Comparison of ENCODE assay signal across 8 mouse cellular contexts in genomic region chr12:73545672-73546085, GRCm38 (mm10). TPM values are rescaled to one million over a fixed set of nuclear protein-coding genes. Genes with fewer than 3 reads are reported as not detected.
DNase-seq lines count a peak whose midpoint lies in the region; ATAC-seq and TF ChIP-seq lines count a peak whose summit lies in the region.

No protein-coding gene starts in this region.

- no peak for DNase-seq in G1E (ENCODE audit: low spot score)
- peak; percentile 23 to 53 for DNase-seq in heart, adult 18-20 months
- peak; percentile 64 for DNase-seq in liver, postnatal 0 days
- DNase-seq in frontal cortex, postnatal 25 days (ENCODE audit: low spot score in 2 of 2), result no peak
- no peak for DNase-seq in left cerebral cortex, adult 9 months (ENCODE audit: low spot score in 2 of 2)

- no peak for TF ChIP-seq EP300 in liver, postnatal 0 days (IDR thresholded peaks at IDR 0.05; ENCODE audit: low read depth)

- no peaks in the 10 kb centered on the region for H3K4me1 ChIP-seq in G1E (ENCODE audit: insufficient read depth, low read depth, low read length)
- H3K4me1 ChIP-seq in intestine, postnatal 0 days (replicated peaks; ENCODE audit: control insufficient read depth, insufficient read depth, low read length), result 0 out of 2 replicates have a peak, but pooled peaks cover 2% of the 10 kb centered on the region
- peaks cover 6% of the 10 kb centered on the region; the same call in 1 of the 2 replicates for H3K4me1 ChIP-seq in liver, postnatal 0 days (ENCODE audit: insufficient read depth)
- H3K4me1 ChIP-seq in neural tube, embryonic 14.5 days (ENCODE audit: control insufficient read depth, insufficient read depth, low read length), result no peaks in the 10 kb centered on the region

- WGBS in intestine, postnatal 0 days, result under 1% methylated on average over 55 of the region's 55 CpGs
- 1% methylated on average over 39 of the region's 55 CpGs for WGBS in liver, postnatal 0 days (ENCODE audit: insufficient replicate concordance)
- WGBS in neural tube, embryonic 14.5 days, result under 1% methylated on average over 55 of the region's 55 CpGs

- H3K4me3 ChIP-seq in G1E (ENCODE audit: low read depth, low read length), result peak overlapping the region; percentile 34; the same call in 1 of the 2 replicates
- H3K4me3 ChIP-seq in intestine, postnatal 0 days (ENCODE audit: low read depth, low read length), result peak overlapping the region; percentile 63
- H3K4me3 ChIP-seq in liver, postnatal 0 days (ENCODE audit: low read depth, low read length), result peak overlapping the region; percentile 55
- H3K4me3 ChIP-seq in neural tube, embryonic 14.5 days (ENCODE audit: low read depth, low read length), result peak overlapping the region; percentile 33

- peak overlapping the region; percentile 95 for H3K27ac ChIP-seq in intestine, postnatal 0 days (ENCODE audit: low read depth, low read length)
- H3K27ac ChIP-seq in liver, postnatal 0 days (ENCODE audit: low read depth), result peak overlapping the region; percentile 78
- no peak overlapping the region for H3K27ac ChIP-seq in neural tube, embryonic 14.5 days (ENCODE audit: low read depth, low read length)

- no peaks in the 10 kb centered on the region for H3K36me3 ChIP-seq in G1E (replicated peaks)
- H3K36me3 ChIP-seq in intestine, postnatal 0 days (ENCODE audit: control insufficient read depth, insufficient read depth), result no peaks in the 10 kb centered on the region
- H3K36me3 ChIP-seq in liver, postnatal 0 days (replicated peaks; ENCODE audit: insufficient read depth, low read length), result no peaks in the 10 kb centered on the region
- no peaks in the 10 kb centered on the region for H3K36me3 ChIP-seq in neural tube, embryonic 14.5 days (ENCODE audit: control insufficient read depth, insufficient read depth, low read length)

- TF ChIP-seq CTCF in G1E (IDR thresholded peaks at IDR 0.05; ENCODE audit: low read depth, low read length), result no peak
- TF ChIP-seq CTCF in intestine, postnatal 0 days (IDR thresholded peaks at IDR 0.05; ENCODE audit: low read depth), result peak; percentile 75
- TF ChIP-seq CTCF in liver, postnatal 0 days (IDR thresholded peaks at IDR 0.05; ENCODE audit: low read depth), result peak; percentile 53

- no peaks in the 10 kb centered on the region; the same call in 1 of the 2 replicates for H3K27me3 ChIP-seq in G1E (ENCODE audit: insufficient read depth, low read length)
- H3K27me3 ChIP-seq in intestine, postnatal 0 days (replicated peaks; ENCODE audit: control insufficient read depth, insufficient read depth, low read length), result peaks cover 18% of the 10 kb centered on the region; the same call in 1 of the 2 replicates
- peaks cover 50% of the 10 kb centered on the region for H3K27me3 ChIP-seq in liver, postnatal 0 days (ENCODE audit: insufficient read depth, low read length)
- H3K27me3 ChIP-seq in neural tube, embryonic 14.5 days (ENCODE audit: control insufficient read depth, insufficient read depth, low read length), result peaks cover 52% of the 10 kb centered on the region

- ATAC-seq in G1E (ENCODE audit: extremely low read depth, insufficient number of reproducible peaks, low FRiP score, poor library complexity, severe bottlenecking), result no peak
- peak; percentile 55 for ATAC-seq in common myeloid progenitor, adult 5-6 weeks (replicated peaks; ENCODE audit: low read depth, poor library complexity, severe bottlenecking)
- ATAC-seq in intestine, postnatal 0 days, result peak; percentile 50
- ATAC-seq in liver, postnatal 0 days, result peak; percentile 74
- ATAC-seq in neural tube, embryonic 14.5 days (ENCODE audit: low read depth), result peak; percentile 38; the same call in 1 of the 2 replicates

- peak overlapping the region; percentile 74 for H3K9ac ChIP-seq in intestine, postnatal 0 days (ENCODE audit: low read depth, low read length)
- peak overlapping the region; percentile 60 for H3K9ac ChIP-seq in liver, postnatal 0 days (replicated peaks)
- H3K9ac ChIP-seq in neural tube, embryonic 14.5 days (replicated peaks; ENCODE audit: low read depth, low read length), result no peak overlapping the region

- H3K4me2 ChIP-seq in intestine, postnatal 0 days (replicated peaks; ENCODE audit: low read depth), result peak overlapping the region; percentile 90
- H3K4me2 ChIP-seq in liver, postnatal 0 days (ENCODE audit: low read depth, low read length), result peak overlapping the region; percentile 73
- peak overlapping the region; percentile 38 for H3K4me2 ChIP-seq in neural tube, embryonic 14.5 days (ENCODE audit: low read depth, low read length)

- H3K9me3 ChIP-seq in G1E (replicated peaks), result peaks cover 19% of the 10 kb centered on the region
- H3K9me3 ChIP-seq in intestine, postnatal 0 days (ENCODE audit: control insufficient read depth), result no peaks in the 10 kb centered on the region
- no peaks in the 10 kb centered on the region for H3K9me3 ChIP-seq in liver, postnatal 0 days (ENCODE audit: low read length)
- no peaks in the 10 kb centered on the region for H3K9me3 ChIP-seq in neural tube, embryonic 14.5 days (ENCODE audit: control insufficient read depth, low read length)

RNA-seq across cellular contexts. Expression of gene Tmem30b, which starts 0.5 kb away (rescaled TPM):
- total RNA-seq in G1E (2014; fragmentation: Nextera tagmentation) (not detected in 2 replicates), G1E (2017) (0.22 TPM in 1 of 2 replicates, not detected in the other)
- polyA plus RNA-seq in G1E (2012), result not detected in 2 replicates
- total RNA-seq in common myeloid progenitor, adult 5-6 weeks (2017), result 0.46 TPM in 1 of 2 replicates, not detected in the other
- under 1 TPM; 0.32 to 0.41 TPM for total RNA-seq in heart, adult 18-20 months (2021)
- polyA plus RNA-seq in intestine, postnatal 0 days (2015; fragmentation: Nextera tagmentation; extraction: Ambion mirVana), result 83.6 and 84.5 TPM in 2 replicates
- 40.7 and 42.3 TPM in 2 replicates for polyA plus RNA-seq in liver, postnatal 0 days (2015; fragmentation: Nextera tagmentation; extraction: Ambion mirVana)
- 0.11 TPM in 1 of 2 replicates, not detected in the other for polyA plus RNA-seq in neural tube, embryonic 14.5 days (2014; fragmentation: Nextera tagmentation; extraction: Ambion mirVana)

RNA-seq across cellular contexts. Expression of gene Prkch, which starts 38.9 kb away (rescaled TPM):
- total RNA-seq in G1E (2014; fragmentation: Nextera tagmentation), result not detected in 2 replicates
- 0.17 and 0.33 TPM in 2 replicates for total RNA-seq in G1E (2017)
- polyA plus RNA-seq in G1E (2012), result not detected in 2 replicates
- 15.9 and 18.0 TPM in 2 replicates for total RNA-seq in common myeloid progenitor, adult 5-6 weeks (2017)
- total RNA-seq in heart, adult 18-20 months (2021), result 10 to 100 TPM; 17.2 to 18.6 TPM
- polyA plus RNA-seq in intestine, postnatal 0 days (2015; fragmentation: Nextera tagmentation; extraction: Ambion mirVana), result 3.3 and 3.7 TPM in 2 replicates
- 2.3 and 2.4 TPM in 2 replicates for polyA plus RNA-seq in liver, postnatal 0 days (2015; fragmentation: Nextera tagmentation; extraction: Ambion mirVana)
- 8.0 and 10.9 TPM in 2 replicates for polyA plus RNA-seq in neural tube, embryonic 14.5 days (2014; fragmentation: Nextera tagmentation; extraction: Ambion mirVana)

Comparison
In these comparisons a context has a peak if more than half of its experiments do, and no peak if none do; other contexts are left out.
1. DNase-seq: peak in heart, adult 18-20 months (2 of 2) and liver, postnatal 0 days (single experiment); none in G1E (single experiment), frontal cortex, postnatal 25 days (0 of 2) and left cerebral cortex, adult 9 months (0 of 2).
2. H3K4me2 ChIP-seq: peak in every context shown above with its lines; median percentile 90 in intestine, postnatal 0 days; 73 in liver, postnatal 0 days; 38 in neural tube, embryonic 14.5 days.
3. RNA of gene Tmem30b, which starts 0.5 kb away (polyA plus RNA-seq): 83.6 to 84.5 TPM in intestine, postnatal 0 days and 40.7 to 42.3 TPM in liver, postnatal 0 days; 0.11 TPM in neural tube, embryonic 14.5 days and not detected in G1E; every median in the first group is over 10 times any median in the second.
4. Peak in every context shown above with its lines, with median percentiles within 50 percentile points of each other: H3K4me3 ChIP-seq.